Mouse (Mus musculus) lung, postnatal 25 days (tissue): ENCODE measurements around the gene Acp5.

Experiments
- DNase-seq: peaks from one replicate; pipeline ENCODE4 v3.0.0; 2022; ENCODE audit warnings: low spot score

Acp5 gene

DNA sequence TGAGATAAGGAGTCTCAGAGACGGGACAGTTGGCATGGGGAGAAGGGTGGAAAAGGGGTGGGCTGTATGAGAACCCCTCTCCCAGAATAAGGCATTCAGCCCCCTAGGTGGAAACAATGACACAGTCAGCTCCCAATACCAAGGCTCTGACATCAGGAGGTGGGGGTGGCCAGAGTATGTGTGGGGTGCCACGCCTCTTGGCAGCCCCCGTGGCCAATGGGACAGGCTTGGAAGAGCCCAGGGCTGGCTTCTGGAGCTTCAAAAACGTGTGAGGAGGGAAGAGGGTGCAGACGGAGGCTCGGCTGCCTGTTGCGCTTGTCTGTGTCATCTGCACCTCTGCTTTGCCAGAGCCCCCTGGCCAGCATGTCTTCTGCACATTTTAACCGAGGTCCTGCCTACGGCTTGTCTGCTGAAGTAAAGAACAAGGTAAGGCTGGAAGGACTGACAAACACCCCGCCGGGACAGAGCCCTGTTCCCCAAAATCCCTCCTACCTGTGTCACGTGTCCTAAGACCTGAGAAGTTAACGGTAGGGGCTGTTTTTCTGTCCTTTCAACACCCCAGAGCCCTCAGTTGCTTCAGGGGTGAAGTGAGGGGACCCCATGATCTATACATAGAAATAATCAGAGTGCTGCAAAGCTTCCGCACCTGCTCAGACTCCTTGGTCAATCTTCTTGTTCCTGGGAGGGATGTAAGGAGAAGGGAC, 36.4 kb downstream of the Acp5 start, which contains the start of gene Cnn1:
Gene Cnn1, plus strand, starts transcription at position 224 of the 704 bp plus-strand sequence.
- DNase-seq, result peak; percentile 16

DNA sequence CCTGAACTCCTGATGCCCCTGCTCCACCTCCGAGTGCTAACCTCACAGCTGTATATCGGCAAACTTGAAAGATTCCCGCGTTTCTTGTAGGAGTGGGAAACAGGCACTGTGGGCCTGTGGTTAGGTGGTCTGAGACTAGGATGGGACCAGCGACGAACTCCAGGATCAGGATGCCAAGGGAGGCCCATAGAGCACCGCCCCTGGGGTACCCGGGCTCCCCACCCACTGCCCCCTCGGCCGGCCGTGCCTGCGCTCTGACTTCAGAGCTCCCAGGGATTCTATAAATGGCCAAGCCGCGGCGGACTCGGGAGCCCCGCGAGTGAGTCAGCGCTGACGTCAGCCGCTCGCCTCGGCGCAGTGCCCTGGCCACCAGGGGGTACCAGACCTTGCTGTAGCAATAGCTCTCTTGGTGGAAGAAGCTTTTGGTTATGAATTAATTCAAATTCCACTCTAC, 39.6 kb downstream of the Acp5 start:
- DNase-seq, result peak; percentile 87

DNA sequence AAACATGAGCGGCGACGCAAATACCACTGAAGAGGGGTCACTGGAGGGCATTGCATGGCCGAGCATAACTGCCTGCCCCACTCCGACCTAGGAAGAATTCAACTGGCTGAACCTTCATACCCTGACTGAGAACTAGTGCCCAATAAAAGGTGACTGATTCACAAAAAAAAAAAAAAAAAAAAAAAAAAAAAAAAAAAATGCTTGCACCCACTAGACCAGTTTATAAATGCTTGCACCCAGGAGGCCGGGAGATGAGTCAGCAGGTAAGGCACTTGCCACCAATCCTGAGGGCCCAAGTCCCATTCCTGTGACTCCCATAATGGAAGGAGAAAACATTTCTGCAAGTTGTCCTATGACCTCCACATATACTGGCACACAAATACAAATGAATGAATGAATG, 42.8 kb downstream of the Acp5 start:
- no peak for DNase-seq

DNA sequence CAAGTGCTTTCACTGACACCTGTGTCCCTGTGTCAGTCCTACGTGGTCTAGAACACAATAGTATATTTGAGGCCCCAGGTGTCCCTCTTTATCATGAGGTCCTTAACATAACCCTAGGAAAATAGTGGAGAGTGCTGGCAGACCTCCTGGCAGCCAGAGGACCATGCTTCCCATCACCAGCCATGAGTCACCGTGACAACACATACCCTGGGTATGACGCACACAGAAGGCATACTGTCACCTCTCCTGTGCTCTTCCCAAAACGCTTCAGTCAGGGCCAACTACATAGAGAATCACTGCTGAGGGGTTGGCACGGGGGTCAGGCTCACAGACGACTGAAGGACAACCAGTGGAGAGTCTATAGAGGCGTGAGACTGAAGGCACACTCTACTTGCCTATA, 45.5 kb downstream of the Acp5 start:
- DNase-seq, result no peak

DNA sequence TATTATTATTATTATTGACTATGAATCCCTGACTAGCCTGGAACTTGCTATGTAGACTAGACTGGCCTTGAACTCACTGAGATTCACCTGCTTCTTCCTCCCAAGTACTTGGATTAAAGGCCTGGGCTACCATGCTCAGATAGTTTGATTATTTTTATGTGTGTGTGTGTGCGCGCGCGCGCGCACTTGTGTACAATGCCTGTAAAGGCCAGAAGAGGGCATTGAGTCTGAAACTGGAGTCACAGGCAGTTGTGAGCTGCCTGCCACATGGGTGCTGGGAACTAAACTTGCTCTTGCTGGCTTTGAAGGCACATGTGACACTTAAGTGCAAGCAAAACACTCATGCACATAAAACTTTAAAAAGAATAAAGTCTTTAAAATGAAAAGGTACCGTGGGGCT, 46.2 kb downstream of the Acp5 start:
- no peak for DNase-seq

DNA sequence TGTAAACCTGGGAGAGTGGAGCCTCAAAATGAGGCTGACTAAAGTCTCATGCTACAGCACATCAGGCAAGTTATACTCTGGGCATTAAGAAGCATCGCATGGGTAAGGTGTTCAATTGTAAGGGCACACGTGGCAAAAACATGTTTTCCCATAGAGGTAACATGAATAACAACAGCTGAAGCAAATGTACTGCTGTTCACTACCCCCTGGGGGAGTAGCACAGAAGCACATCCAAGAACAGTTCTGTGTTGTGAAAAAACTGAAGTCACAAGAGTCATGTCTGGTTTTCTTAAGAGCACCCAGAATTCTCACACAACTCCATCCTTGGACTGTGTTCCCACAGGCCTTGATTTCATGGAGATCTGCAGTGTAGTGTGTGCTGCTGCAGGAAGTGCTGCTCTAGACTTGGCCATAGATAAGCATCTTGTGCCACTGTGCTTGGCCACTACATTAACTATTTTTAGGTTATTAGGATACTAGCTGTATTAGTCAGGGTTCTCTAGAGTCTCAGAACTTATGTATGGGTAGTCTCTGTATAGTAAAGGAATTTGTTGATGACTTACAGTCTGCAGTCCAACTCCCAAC, 48.4 kb downstream of the Acp5 start:
- DNase-seq, result no peak

DNA sequence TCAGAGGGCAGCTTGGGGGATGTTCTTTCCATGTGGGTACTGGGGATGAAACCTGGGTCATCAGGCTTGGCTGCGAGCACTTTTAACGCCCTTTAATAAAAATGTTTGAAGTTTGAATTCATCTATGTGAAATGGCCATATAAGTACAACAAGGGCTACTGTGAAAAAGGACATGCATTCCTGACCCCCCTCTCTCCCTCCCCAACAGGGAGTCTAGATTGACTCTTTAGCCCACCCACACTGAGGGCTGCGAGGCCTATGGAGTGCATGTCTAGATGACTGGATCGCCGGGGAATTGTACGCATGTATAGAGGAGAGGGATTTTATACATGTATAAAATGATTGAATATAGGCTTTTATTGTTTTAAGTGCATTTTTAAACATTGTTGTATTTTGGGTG, 49.5 kb downstream of the Acp5 start:
- no peak for DNase-seq

DNA sequence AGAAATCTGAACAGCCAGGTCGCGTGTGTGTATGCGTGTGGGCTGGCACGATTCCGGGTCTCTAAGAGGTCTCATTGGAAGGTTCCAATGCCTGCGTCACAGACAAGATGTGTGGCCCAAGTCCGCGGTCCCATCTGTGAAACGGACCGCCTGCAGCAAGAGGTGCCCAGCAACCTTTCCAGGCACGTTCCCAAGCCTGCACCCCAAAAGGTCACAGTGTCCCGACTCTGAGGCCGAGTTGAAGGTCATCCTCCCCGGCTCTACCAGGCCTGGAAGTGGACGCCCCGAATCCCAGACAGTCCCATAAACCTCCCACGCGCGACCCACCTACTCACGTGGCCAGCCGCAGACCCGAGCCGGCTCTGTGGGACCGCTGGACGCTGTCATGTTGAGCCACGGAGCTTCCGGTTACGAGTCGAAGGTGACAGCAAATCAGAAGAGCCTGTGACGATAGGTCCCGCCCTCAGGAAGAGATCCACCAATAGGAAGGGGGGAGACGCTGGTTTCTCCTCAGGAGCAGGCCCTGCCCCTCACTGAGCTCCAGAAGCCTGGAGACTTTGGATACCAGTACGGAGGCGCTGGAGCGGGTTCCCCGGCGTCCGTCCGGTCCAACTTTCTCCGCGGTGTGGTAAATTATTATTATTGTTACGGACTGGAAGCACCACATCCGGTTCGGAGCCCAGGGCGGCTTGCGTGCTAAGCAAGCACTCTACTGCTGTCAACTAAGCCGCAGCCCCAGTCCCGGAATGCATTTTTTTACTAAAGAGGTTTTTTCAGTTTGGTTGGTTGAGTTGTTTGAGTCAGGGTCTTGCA, 50.3 kb downstream of the Acp5 start, which contains the start of gene Ecsit:
Gene Ecsit, minus strand, starts transcription at position 417 of the 813 bp plus-strand sequence.
- peak; percentile 97 for DNase-seq

DNA sequence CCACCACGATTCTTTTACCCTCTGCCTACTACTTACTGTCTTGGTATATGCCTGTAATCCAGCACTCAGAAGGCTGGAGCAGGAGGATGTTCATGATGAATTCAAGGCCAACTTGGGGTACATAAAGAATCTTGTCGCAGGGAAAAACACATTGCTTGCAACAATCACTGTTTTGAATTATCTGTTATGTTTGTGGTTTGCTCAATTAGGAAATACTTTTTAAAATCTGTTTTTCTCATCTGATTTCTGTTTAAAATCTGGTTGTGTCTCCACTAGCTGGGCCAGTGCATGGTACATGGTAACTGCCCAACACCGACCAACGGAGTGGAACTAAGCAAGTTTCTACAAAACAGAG, 50.9 kb downstream of the Acp5 start:
- DNase-seq, result no peak
